Mouse (Mus musculus): Measurements from ENCODE around the gene Tmbim4. TPM values are rescaled to one million over a fixed set of nuclear protein-coding genes. Genes with fewer than 3 reads are reported as not detected.

Tmbim4 gene
- polyA plus RNA-seq, 1 experiment from 2014 or later: 116 TPM

DNA sequence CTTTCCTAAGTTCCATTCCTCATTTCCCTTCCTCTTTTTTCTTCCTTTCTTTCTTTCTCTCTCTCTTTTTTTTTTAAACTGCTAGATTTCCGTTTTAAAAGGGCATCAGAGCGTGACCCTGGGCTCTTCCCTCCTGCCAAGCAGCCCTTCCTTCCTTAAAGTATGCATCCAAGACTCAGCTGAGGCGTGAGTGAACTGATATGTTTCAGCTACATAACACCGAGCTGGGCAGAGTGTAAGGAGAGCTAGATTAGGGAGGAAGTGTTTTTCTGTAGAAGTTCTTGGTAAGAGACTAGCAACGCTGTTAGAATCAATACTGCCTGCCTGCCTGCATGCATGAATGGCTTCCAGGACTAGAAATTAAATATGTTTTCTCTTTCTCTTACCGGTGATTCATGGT is 11.6 kb upstream of the Tmbim4 start:
- H3K4me2 ChIP-seq (ENCODE audit: low read depth, low read length): no peak overlapping the region
- H3K4me3 ChIP-seq (ENCODE audit: low read depth, low read length): no peak overlapping the region
- no peaks in the 10 kb centered on the region for H3K27me3 ChIP-seq (ENCODE audit: control insufficient read depth, insufficient read depth, low read length)
- no peak overlapping the region for H3K9ac ChIP-seq (replicated peaks; ENCODE audit: low read depth, low read length)
- H3K27ac ChIP-seq (ENCODE audit: low read depth, low read length): no peak overlapping the region
- no peaks in the 10 kb centered on the region for H3K9me3 ChIP-seq (ENCODE audit: control insufficient read depth, low read length)
- ATAC-seq (ENCODE audit: low read depth): no peak
- H3K36me3 ChIP-seq (ENCODE audit: control insufficient read depth, insufficient read depth, low read length): no peaks in the 10 kb centered on the region
- WGBS: 39% methylated on average over 6 of the region's 6 CpGs
- 0 out of 2 replicates have a peak, but pooled peaks cover 4% of the 10 kb centered on the region for H3K4me1 ChIP-seq (ENCODE audit: control insufficient read depth, insufficient read depth, low read length)

- H3K4me1 ChIP-seq (ENCODE audit: control insufficient read depth, insufficient read depth, low read length): 0 out of 2 replicates have a peak, but pooled peaks cover 4% of the 10 kb centered on the region
- no peaks in the 10 kb centered on the region for H3K36me3 ChIP-seq (ENCODE audit: control insufficient read depth, insufficient read depth, low read length)
- no peak overlapping the region for H3K4me2 ChIP-seq (ENCODE audit: low read depth, low read length)
- no peak overlapping the region for H3K9ac ChIP-seq (replicated peaks; ENCODE audit: low read depth, low read length)
- H3K27me3 ChIP-seq (ENCODE audit: control insufficient read depth, insufficient read depth, low read length): no peaks in the 10 kb centered on the region
- ATAC-seq (ENCODE audit: low read depth): no peak
- 90% methylated on average over 6 of the region's 6 CpGs for WGBS
- H3K9me3 ChIP-seq (ENCODE audit: control insufficient read depth, low read length): no peaks in the 10 kb centered on the region
- H3K4me3 ChIP-seq (ENCODE audit: low read depth, low read length): no peak overlapping the region
- H3K27ac ChIP-seq (ENCODE audit: low read depth, low read length): no peak overlapping the region
These were observed 10.2 kb upstream of the Tmbim4 start for GRCm38 (mm10) chr10:120191165-120191564.

DNA sequence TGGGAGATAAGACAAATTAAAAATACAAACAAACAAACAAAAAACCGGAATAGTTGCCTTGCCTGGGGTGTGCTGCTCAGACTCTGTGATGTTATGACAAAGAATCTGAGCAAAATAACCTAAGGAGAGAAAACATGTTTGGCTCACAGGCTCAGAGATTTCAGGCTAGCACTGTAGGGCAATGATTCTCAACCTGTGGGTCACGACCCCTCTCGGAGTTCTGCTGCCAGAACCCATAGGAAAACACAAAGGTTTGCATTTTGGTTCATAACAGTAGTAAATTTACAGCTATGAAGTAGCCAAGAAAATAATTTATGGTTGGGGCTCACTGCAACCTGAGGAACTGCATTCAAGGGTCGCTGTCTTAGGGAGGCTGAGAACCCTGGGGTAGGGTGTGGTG is 9.1 kb upstream of the Tmbim4 start:
- WGBS: 90% methylated on average over 4 of the region's 4 CpGs
- Histone ChIP-seq H3K9me3 (ENCODE audit: control insufficient read depth, low read length) (no peaks in the 10 kb centered on the region), H3K4me3 (ENCODE audit: low read depth, low read length) (no peak overlapping the region), H3K36me3 (ENCODE audit: control insufficient read depth, insufficient read depth, low read length) (no peaks in the 10 kb centered on the region), H3K9ac (replicated peaks; ENCODE audit: low read depth, low read length) (no peak overlapping the region), H3K4me2 (ENCODE audit: low read depth, low read length) (no peak overlapping the region), H3K27ac (ENCODE audit: low read depth, low read length) (no peak overlapping the region), H3K4me1 (ENCODE audit: control insufficient read depth, insufficient read depth, low read length) (0 out of 2 replicates have a peak, but pooled peaks cover 4% of the 10 kb centered on the region), H3K27me3 (ENCODE audit: control insufficient read depth, insufficient read depth, low read length) (no peaks in the 10 kb centered on the region)
- no peak for ATAC-seq (ENCODE audit: low read depth)

DNA sequence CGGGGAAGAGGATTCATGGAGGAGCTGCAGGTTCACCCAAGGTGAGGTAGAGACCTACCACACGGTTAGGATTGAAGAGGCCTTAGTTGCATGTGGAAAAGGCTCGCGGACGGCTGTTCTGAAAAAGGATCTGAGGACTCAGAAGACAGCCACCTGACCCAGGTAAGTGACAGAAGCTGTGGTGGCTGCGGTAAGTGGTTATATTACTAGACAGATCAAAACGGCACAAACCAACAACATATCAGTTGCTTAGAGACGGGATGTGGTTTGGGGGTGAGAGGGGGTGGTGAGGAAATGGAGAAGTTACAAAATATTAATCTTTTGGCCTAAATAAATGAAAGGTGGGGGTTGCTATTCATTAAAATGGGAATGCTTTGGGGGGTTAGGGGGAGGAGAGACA is 8.1 kb upstream of the Tmbim4 start:
- Histone ChIP-seq H3K4me2 (ENCODE audit: low read depth, low read length) (no peak overlapping the region), H3K9me3 (ENCODE audit: control insufficient read depth, low read length) (no peaks in the 10 kb centered on the region), H3K36me3 (ENCODE audit: control insufficient read depth, insufficient read depth, low read length) (no peaks in the 10 kb centered on the region), H3K9ac (replicated peaks; ENCODE audit: low read depth, low read length) (no peak overlapping the region), H3K27ac (ENCODE audit: low read depth, low read length) (no peak overlapping the region), H3K4me1 (ENCODE audit: control insufficient read depth, insufficient read depth, low read length) (0 out of 2 replicates have a peak, but pooled peaks cover 4% of the 10 kb centered on the region), H3K4me3 (ENCODE audit: low read depth, low read length) (no peak overlapping the region), H3K27me3 (ENCODE audit: control insufficient read depth, insufficient read depth, low read length) (no peaks in the 10 kb centered on the region)
- no peak for ATAC-seq (ENCODE audit: low read depth)
- WGBS: 97% methylated on average over 8 of the region's 8 CpGs

GRCm38 (mm10) chr10:120197061-120197835 is 4.1 kb upstream of the Tmbim4 start:
- no peak overlapping the region for H3K9ac ChIP-seq (replicated peaks; ENCODE audit: low read depth, low read length)
- no peaks in the 10 kb centered on the region for H3K9me3 ChIP-seq (ENCODE audit: control insufficient read depth, low read length)
- H3K27me3 ChIP-seq (ENCODE audit: control insufficient read depth, insufficient read depth, low read length): peaks cover 3% of the 10 kb centered on the region; the same call in 1 of the 2 replicates
- H3K27ac ChIP-seq (ENCODE audit: low read depth, low read length): no peak overlapping the region
- no peak overlapping the region for H3K4me2 ChIP-seq (ENCODE audit: low read depth, low read length)
- H3K4me3 ChIP-seq (ENCODE audit: low read depth, low read length): no peak overlapping the region
- no peaks in the 10 kb centered on the region for H3K36me3 ChIP-seq (ENCODE audit: control insufficient read depth, insufficient read depth, low read length)
- no peak for ATAC-seq (ENCODE audit: low read depth)
- 81% methylated on average over 14 of the region's 14 CpGs for WGBS
- peaks cover 6% of the 10 kb centered on the region; the same call in 1 of the 2 replicates for H3K4me1 ChIP-seq (ENCODE audit: control insufficient read depth, insufficient read depth, low read length)

DNA sequence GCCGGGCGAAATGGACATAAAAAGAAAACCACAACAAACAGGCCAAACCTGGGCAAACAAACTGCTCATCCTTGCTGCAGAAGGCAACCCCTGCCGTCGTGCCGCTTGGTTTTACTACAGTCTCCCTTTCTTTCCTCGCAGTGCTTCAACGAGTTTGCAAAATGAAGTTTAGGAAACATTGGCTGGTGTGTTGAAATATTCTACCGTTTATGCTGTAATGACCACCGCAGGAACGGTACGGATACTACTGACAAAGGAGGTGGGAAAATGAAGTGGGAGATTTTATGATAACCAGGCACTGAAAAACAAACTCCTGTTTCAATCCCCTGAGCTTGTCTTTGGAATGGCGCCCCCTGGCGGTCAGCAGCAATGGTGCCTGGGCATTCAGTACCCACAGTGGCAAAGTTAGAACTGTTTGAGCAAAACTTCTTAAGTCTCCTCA is 592 bp downstream of the Tmbim4 start, which contains the start of gene Irak3:
Gene Irak3, minus strand, starts transcription at position 170 of the 442 bp plus-strand sequence.
- Histone ChIP-seq H3K4me3 (ENCODE audit: low read depth, low read length) (peak within 1 kb of the TSS; percentile 38), H3K4me1 (ENCODE audit: control insufficient read depth, insufficient read depth, low read length) (peaks cover 6% of the 10 kb centered on the region; the same call in 1 of the 2 replicates), H3K27ac (ENCODE audit: low read depth, low read length) (no peak within 1 kb of the TSS), H3K36me3 (ENCODE audit: control insufficient read depth, insufficient read depth, low read length) (no peaks in the 10 kb centered on the region), H3K9ac (replicated peaks; ENCODE audit: low read depth, low read length) (0 out of 2 replicates have a peak within 1 kb of the TSS, but pooled peaks have one; percentile 30), H3K4me2 (ENCODE audit: low read depth, low read length) (peak within 1 kb of the TSS; percentile 57), H3K9me3 (ENCODE audit: control insufficient read depth, low read length) (no peaks in the 10 kb centered on the region), H3K27me3 (ENCODE audit: control insufficient read depth, insufficient read depth, low read length) (peaks cover 3% of the 10 kb centered on the region; the same call in 1 of the 2 replicates)
- 1% methylated on average over 13 of the region's 13 CpGs for WGBS
- ATAC-seq (ENCODE audit: low read depth): peak; percentile 38; the same call in 1 of the 2 replicates

GRCm38 (mm10) chr10:120202467-120203250 is 1.3 kb downstream of the Tmbim4 start:
- H3K27me3 ChIP-seq (ENCODE audit: control insufficient read depth, insufficient read depth, low read length): peaks cover 3% of the 10 kb centered on the region; the same call in 1 of the 2 replicates
- 72% methylated on average over 16 of the region's 16 CpGs for WGBS
- ATAC-seq (ENCODE audit: low read depth): no peak; the same call in 1 of the 2 replicates

GRCm38 (mm10) chr10:120204591-120205210 is 3.3 kb downstream of the Tmbim4 start:
- Histone ChIP-seq H3K9me3 (ENCODE audit: control insufficient read depth, low read length) (no peaks in the 10 kb centered on the region), H3K27ac (ENCODE audit: low read depth, low read length) (no peak overlapping the region), H3K4me3 (ENCODE audit: low read depth, low read length) (no peak overlapping the region), H3K27me3 (ENCODE audit: control insufficient read depth, insufficient read depth, low read length) (peaks cover 3% of the 10 kb centered on the region; the same call in 1 of the 2 replicates), H3K4me1 (ENCODE audit: control insufficient read depth, insufficient read depth, low read length) (peaks cover 6% of the 10 kb centered on the region; the same call in 1 of the 2 replicates), H3K36me3 (ENCODE audit: control insufficient read depth, insufficient read depth, low read length) (no peaks in the 10 kb centered on the region), H3K4me2 (ENCODE audit: low read depth, low read length) (no peak overlapping the region), H3K9ac (replicated peaks; ENCODE audit: low read depth, low read length) (no peak overlapping the region)
- 87% methylated on average over 13 of the region's 13 CpGs for WGBS
- ATAC-seq (ENCODE audit: low read depth): no peak

More at GRCm38 (mm10) chr10:120202467-120203250, 1.3 kb downstream of the Tmbim4 start:
- Histone ChIP-seq H3K27ac (ENCODE audit: low read depth, low read length) (no peak overlapping the region), H3K36me3 (ENCODE audit: control insufficient read depth, insufficient read depth, low read length) (no peaks in the 10 kb centered on the region), H3K4me3 (ENCODE audit: low read depth, low read length) (no peak overlapping the region), H3K4me2 (ENCODE audit: low read depth, low read length) (no peak overlapping the region), H3K4me1 (ENCODE audit: control insufficient read depth, insufficient read depth, low read length) (peaks cover 6% of the 10 kb centered on the region; the same call in 1 of the 2 replicates), H3K9ac (replicated peaks; ENCODE audit: low read depth, low read length) (no peak overlapping the region), H3K9me3 (ENCODE audit: control insufficient read depth, low read length) (no peaks in the 10 kb centered on the region)

Measured in neural tube, embryonic 14.5 days (tissue).